Mouse (Mus musculus) ES-E14 (cell line): ENCODE data around the gene Tmem74b. TPM values are rescaled to one million over a fixed set of nuclear protein-coding genes. Genes with fewer than 3 reads are reported as not detected.

Experiments
- DNase-seq: peaks from one replicate; pipeline ENCODE4 v3.0.0-alpha.2; 2013; ENCODE audit warnings: low read depth, low spot score
- H3K27ac ChIP-seq: 2 replicates; pipeline ENCODE4 v1.5.1; 2012; ENCODE audit warnings: low read depth, mild to moderate bottlenecking, low read length, moderate library complexity, mixed read lengths; ENCODE audit not compliant: poor library complexity, insufficient read depth, severe bottlenecking
- H3K36me3 ChIP-seq: 2 replicates; pipeline ENCODE4 v1.6.1; 2012; ENCODE audit warnings: mild to moderate bottlenecking, low read length, moderate library complexity, mixed read lengths; ENCODE audit not compliant: control insufficient read depth, poor library complexity, insufficient read depth, severe bottlenecking
- H3K4me1 ChIP-seq, 2 experiments: fragments of 150-350 bp in 1 of 2; sonication (generic) in 1 of 2; 2 replicates each; pipeline ENCODE4 v1.6.1; 2012; ENCODE audit warnings: low read length in 2 of 2, mild to moderate bottlenecking in 1 of 2, mixed read lengths in 1 of 2; ENCODE audit not compliant: control insufficient read depth in 2 of 2, insufficient read depth in 2 of 2, poor library complexity in 1 of 2
- H3K4me3 ChIP-seq, 2 experiments: fragments of 150-350 bp in 1 of 2; sonication (generic) in 1 of 2; 2 replicates each; pipeline ENCODE4 v1.5.1; 2012; ENCODE audit warnings: low read length in 2 of 2, low read depth in 1 of 2, mild to moderate bottlenecking in 1 of 2, mixed read lengths in 1 of 2; ENCODE audit not compliant: insufficient read depth in 1 of 2, poor library complexity in 1 of 2, severe bottlenecking in 1 of 2
- H3K9ac ChIP-seq: 2 replicates; pipeline ENCODE4 v1.6.1; 2012; ENCODE audit warnings: low read depth, mild to moderate bottlenecking, low read length, mixed read lengths; ENCODE audit not compliant: poor library complexity, insufficient read depth, severe bottlenecking
- H3K9me3 ChIP-seq: fragments of 150-350 bp; sonication (generic); 2 replicates; pipeline ENCODE4 v1.6.1; 2012; ENCODE audit warnings: low read depth, mild to moderate bottlenecking, low read length; ENCODE audit not compliant: control insufficient read depth, insufficient read depth
- CHD2 ChIP-seq: IDR thresholded peaks from 2 replicates; pipeline ENCODE4 v1.6.1; 2014; ENCODE audit warnings: mild to moderate bottlenecking, low read depth, low read length, inconsistent platforms
- HCFC1 ChIP-seq: IDR thresholded peaks from 2 replicates; pipeline ENCODE4 v1.6.1; 2012; ENCODE audit warnings: low read length, inconsistent platforms, borderline replicate concordance; ENCODE audit not compliant: insufficient read depth
- MAFK ChIP-seq: IDR thresholded peaks from 2 replicates; pipeline ENCODE4 v1.6.1; 2014; ENCODE audit warnings: mild to moderate bottlenecking, low read depth, low read length, inconsistent platforms; ENCODE audit not compliant: insufficient read depth
- ZC3H11A ChIP-seq: IDR thresholded peaks from 2 replicates; pipeline ENCODE4 v1.6.1; 2012; ENCODE audit warnings: low read depth, mild to moderate bottlenecking, inconsistent platforms, low read length, borderline replicate concordance
- ZNF384 ChIP-seq: IDR thresholded peaks from 2 replicates; pipeline ENCODE4 v1.6.1; 2012; ENCODE audit warnings: low read depth, low read length, inconsistent platforms
- in situ Hi-C, 2 experiments: fragments of 600-800 bp; cut with MboI; formaldehyde crosslinking; loops; one replicate each; pipeline ENCODE4 v1.15.1; 2025; ENCODE audit warnings: low sequenced_read_pairs in 2 of 2, inconsistent platforms in 1 of 2; ENCODE audit not compliant: unreplicated experiment in 2 of 2
- total RNA-seq: library from RNA; depleted of rRNA; stranded (reverse); fragments of 300-350 nt; gene quantifications from 2 replicates; pipeline ENCODE4 v1.2.3, GENCODE M21; 2012

Tmem74b gene
- total RNA-seq, 1 experiment, result 0.40 TPM

DNA sequence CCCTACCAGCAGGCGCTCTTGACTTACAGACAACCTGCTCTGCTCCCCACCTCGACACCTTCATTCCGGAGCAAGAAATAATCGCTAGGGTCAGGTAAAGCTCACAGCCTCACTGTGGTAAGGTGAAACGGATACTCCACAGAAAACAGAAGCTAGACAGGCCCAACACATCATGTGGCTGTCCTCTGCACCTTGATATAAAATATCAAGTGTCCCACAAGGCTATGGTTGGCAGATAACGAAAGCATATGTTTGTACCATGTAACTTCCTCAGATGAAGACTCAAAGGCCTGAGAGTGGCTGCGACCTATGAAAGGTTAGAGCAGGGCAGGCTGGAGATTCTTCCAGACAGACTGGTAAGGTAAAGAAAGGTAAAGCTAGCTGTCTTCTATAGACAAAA lies 37.7 kb downstream of the Tmem74b start:
- no peak for TF ChIP-seq ZNF384
- DNase-seq, result no peak
- Histone ChIP-seq H3K9me3 (no peaks in the 10 kb centered on the region), H3K27ac (no peak overlapping the region), H3K9ac (no peak overlapping the region), H3K4me1 (peaks cover 0 to 5% of the 10 kb centered on the region in 2 experiments; a peak in 1 of 4 replicates), H3K36me3 (peaks cover 4% of the 10 kb centered on the region; the same call in 1 of the 2 replicates), H3K4me3 (no peak overlapping the region)
- in situ Hi-C loops, result no loop called here

DNA sequence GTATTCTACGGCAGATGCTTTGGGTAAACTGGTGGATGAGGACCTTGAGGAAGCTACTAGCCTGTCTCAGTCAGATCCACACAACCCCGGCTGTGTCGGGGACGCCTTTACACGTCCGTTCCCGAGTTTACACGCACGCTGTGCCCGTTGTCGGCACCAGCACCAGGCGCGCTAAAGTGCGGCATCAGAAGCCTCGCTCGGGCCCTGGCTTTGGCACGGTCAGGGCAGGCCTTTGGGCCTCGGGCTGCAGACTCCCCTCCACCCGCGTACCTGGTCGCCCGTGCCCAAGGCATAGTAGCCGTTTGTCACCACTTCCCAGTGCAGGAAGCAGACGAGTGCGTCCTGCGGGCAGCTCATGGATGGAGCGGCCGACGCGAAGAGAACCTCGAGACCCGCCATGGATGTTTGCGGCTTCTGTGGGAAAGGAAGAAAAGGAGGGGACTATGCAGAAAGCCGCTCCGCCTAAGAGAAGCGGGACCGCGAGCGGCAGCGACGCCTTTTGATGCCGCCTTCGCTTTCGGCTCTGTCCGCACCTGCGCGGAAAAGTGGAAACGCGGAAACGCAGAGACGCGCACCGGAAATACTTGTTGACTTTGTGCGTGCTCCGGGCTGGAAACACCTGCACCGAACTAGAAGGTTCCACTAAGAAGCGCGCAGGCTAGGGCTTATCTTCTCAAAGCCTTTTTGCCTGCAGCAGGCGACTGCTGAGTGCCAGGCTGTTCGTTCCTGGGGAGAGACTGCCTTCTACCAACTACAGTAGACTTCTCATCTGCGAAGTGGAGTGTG lies 39.1 kb downstream of the Tmem74b start:
- Histone ChIP-seq H3K4me1 (peaks cover 0 to 5% of the 10 kb centered on the region in 2 experiments; a peak in 1 of 4 replicates), H3K4me3 (peak overlapping the region; percentile 88 to 96), H3K27ac (no peak overlapping the region), H3K9ac (peak overlapping the region; percentile 81), H3K9me3 (no peaks in the 10 kb centered on the region), H3K36me3 (0 out of 2 replicates have a peak, but pooled peaks cover 2% of the 10 kb centered on the region)
- TF ChIP-seq ZNF384 (no peak), MAFK (no peak), ZC3H11A (0 out of 2 replicates have a peak, but pooled peaks have one; percentile 17), HCFC1 (peak; percentile 86), CHD2 (peak; percentile 26; the same call in 1 of the 2 replicates)
- in situ Hi-C loops, result no loop called here
- DNase-seq, result peak; percentile 81

DNA sequence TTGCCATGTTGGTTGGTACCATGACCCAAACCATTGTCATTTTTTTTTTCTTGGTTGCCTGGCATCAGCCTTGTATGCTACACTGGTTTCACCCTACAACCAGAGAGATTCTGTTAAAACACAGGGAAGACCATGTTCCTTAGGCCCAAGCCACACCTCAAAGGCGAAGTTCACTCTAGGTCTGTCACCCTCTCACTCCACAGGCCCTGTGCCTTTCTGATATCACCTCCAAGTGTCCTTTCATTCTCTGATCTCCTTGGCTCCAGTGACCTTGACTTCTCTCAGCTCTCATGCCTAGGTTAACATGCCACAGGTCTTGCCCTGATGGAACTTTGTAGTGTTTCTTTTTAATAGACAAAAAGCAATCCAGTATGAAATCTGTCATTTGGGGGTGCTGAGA lies 40.3 kb downstream of the Tmem74b start:
- Histone ChIP-seq H3K9me3 (no peaks in the 10 kb centered on the region), H3K36me3 (0 out of 2 replicates have a peak, but pooled peaks cover 2% of the 10 kb centered on the region), H3K4me3 (no peak overlapping the region), H3K4me1 (peaks cover 0 to 5% of the 10 kb centered on the region in 2 experiments; a peak in 1 of 4 replicates), H3K27ac (no peak overlapping the region), H3K9ac (no peak overlapping the region)
- DNase-seq, result no peak
- in situ Hi-C loops, result no loop called here
- TF ChIP-seq ZC3H11A (no peak), CHD2 (no peak), ZNF384 (no peak), HCFC1 (no peak), MAFK (no peak)

DNA sequence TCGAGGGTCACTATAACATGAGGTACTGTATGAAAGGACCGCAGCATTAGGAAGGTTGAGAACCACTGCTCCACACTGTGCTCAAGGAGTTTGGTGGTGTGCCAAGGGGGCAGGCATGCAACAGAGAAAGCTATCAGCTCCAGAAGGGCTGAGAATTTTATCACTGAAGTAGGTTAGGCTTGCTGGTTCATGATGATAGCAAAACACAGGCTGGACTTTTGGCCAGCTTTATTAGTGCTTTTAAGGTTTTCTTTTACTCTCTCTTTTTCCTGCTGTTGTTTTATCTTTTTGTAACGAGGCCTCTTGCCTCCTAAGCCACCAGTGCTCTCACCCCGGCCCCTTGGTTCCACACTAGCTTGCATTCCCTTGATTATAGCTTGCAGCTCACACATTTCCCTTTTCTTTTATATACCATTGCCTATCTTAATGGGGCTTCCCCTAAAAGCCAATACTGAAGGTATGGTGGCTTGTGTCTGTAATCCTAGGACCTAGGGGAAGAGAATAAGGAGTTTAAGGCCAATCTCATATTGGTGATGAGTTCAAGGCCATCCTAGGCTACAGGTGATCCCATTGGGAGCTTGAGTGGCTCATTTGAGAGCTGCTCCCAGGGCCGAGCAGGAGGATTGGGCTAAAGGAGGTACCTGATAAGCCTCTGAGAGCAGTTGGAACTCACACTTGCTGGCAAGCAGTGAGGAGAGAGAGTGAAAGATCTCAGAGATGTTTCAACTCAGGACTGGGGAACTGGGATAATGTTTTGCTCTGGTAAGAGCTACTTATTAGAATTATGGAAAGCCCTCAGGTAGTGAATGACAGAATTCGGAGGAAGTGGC lies 41.3 kb downstream of the Tmem74b start:
- DNase-seq, result no peak
- in situ Hi-C loops, result no loop called here

More for the DNA sequence above, 41.3 kb downstream of the Tmem74b start:
- H3K4me1 ChIP-seq, result peaks cover 0 to 5% of the 10 kb centered on the region in 2 experiments; a peak in 1 of 4 replicates
- H3K9me3 ChIP-seq, result no peaks in the 10 kb centered on the region
- H3K36me3 ChIP-seq, result 0 out of 2 replicates have a peak, but pooled peaks cover 2% of the 10 kb centered on the region
- no peak overlapping the region for H3K4me3 ChIP-seq
- no peak overlapping the region for H3K9ac ChIP-seq
- no peak overlapping the region for H3K27ac ChIP-seq
- TF ChIP-seq ZNF384, result no peak
- TF ChIP-seq HCFC1, result no peak
- no peak for TF ChIP-seq ZC3H11A
- TF ChIP-seq MAFK, result no peak
- no peak for TF ChIP-seq CHD2
